Mouse (Mus musculus) limb, embryonic 10.5 days (tissue): Measurements from ENCODE around the gene Spata18. TPM values are rescaled to one million over a fixed set of nuclear protein-coding genes. Genes with fewer than 3 reads are reported as not detected.

Experiments used
- DNase-seq: peaks from one replicate; pipeline ENCODE4 v3.0.0-alpha.2; 2017; ENCODE audit warnings: low spot score
- H3K27ac ChIP-seq: fragments of 300-500 bp; sonication (generic); 2 replicates; pipeline ENCODE4 v1.5.1; 2016; ENCODE audit warnings: mild to moderate bottlenecking
- H3K27me3 ChIP-seq: fragments of 300-500 bp; sonication (generic); 2 replicates; pipeline ENCODE4 v1.6.1; 2016; ENCODE audit warnings: low read depth, mild to moderate bottlenecking; ENCODE audit not compliant: poor library complexity, severe bottlenecking
- H3K36me3 ChIP-seq: fragments of 300-500 bp; sonication (generic); 2 replicates; pipeline ENCODE4 v1.6.1; 2016; ENCODE audit warnings: mild to moderate bottlenecking, moderate library complexity
- H3K4me1 ChIP-seq: fragments of 300-500 bp; sonication (generic); 2 replicates; pipeline ENCODE4 v1.6.1; 2016
- H3K4me3 ChIP-seq: fragments of 300-500 bp; sonication (generic); 2 replicates; pipeline ENCODE4 v1.5.1; 2016; ENCODE audit warnings: mild to moderate bottlenecking, moderate library complexity
- H3K9me3 ChIP-seq: fragments of 300-500 bp; sonication (generic); replicated peaks from 2 replicates; pipeline ENCODE4 v1.6.1; 2016; ENCODE audit warnings: mild to moderate bottlenecking
- WGBS: fragments of 180-500 bp; shearing (Covaris S2); methylation state at CpG from one replicate; pipeline ENCODE4 v1.1.7; 2016; 5-methylcytosine and 5-hydroxymethylcytosine counted together
- polyA plus RNA-seq: library from polyadenylated mRNA; unstranded; fragments of >200 nt; fragmentation: Nextera tagmentation; extraction: Ambion mirVana; gene quantifications from 2 replicates; pipeline ENCODE4 v1.2.1, GENCODE M21; 2016

Gene Spata18
- polyA plus RNA-seq, 1 experiment from 2014 or later, result 2.1 TPM

- H3K9me3 ChIP-seq, result peaks cover 5% of the 10 kb centered on the region; the same call in 1 of the 2 replicates
- DNase-seq, result no peak
- no peak overlapping the region for H3K4me3 ChIP-seq
- no peak overlapping the region for H3K27ac ChIP-seq
- peaks cover 25% of the 10 kb centered on the region for H3K36me3 ChIP-seq
- WGBS, result 85% methylated on average over 10 of the region's 10 CpGs
- no peaks in the 10 kb centered on the region for H3K4me1 ChIP-seq
- H3K27me3 ChIP-seq, result no peaks in the 10 kb centered on the region
Observed at GRCm38 (mm10) chr5:73631001-73631558, 20.1 kb upstream of the Spata18 start.

GRCm38 (mm10) chr5:73632291-73632690 lies 18.9 kb upstream of the Spata18 start, which contains the start of gene Lrrc66:
Lrrc66 (minus strand) TSS chr5:73632526.
- Histone ChIP-seq H3K4me3 (no peak within 1 kb of the TSS), H3K4me1 (0 out of 2 replicates have a peak, but pooled peaks cover 1% of the 10 kb centered on the region), H3K9me3 (peaks cover 5% of the 10 kb centered on the region; the same call in 1 of the 2 replicates), H3K36me3 (peaks cover 36% of the 10 kb centered on the region), H3K27me3 (no peaks in the 10 kb centered on the region), H3K27ac (no peak within 1 kb of the TSS)
- 75% methylated on average over 8 of the region's 8 CpGs for WGBS
- DNase-seq, result no peak

- 67% methylated on average over 8 of the region's 8 CpGs for WGBS
- peak; percentile 71 for DNase-seq
- 0 out of 2 replicates have a peak, but pooled peaks cover 3% of the 10 kb centered on the region for H3K4me1 ChIP-seq
- H3K27ac ChIP-seq, result no peak overlapping the region
- H3K27me3 ChIP-seq, result no peaks in the 10 kb centered on the region
- H3K4me3 ChIP-seq, result no peak overlapping the region
- peaks cover 39% of the 10 kb centered on the region for H3K36me3 ChIP-seq
- H3K9me3 ChIP-seq, result peaks cover 5% of the 10 kb centered on the region; the same call in 1 of the 2 replicates
Observed at GRCm38 (mm10) chr5:73633141-73633540, 18.0 kb upstream of the Spata18 start.

GRCm38 (mm10) chr5:73637337-73638107 lies 13.7 kb upstream of the Spata18 start:
- Histone ChIP-seq H3K9me3 (peaks cover 5% of the 10 kb centered on the region; the same call in 1 of the 2 replicates), H3K4me1 (0 out of 2 replicates have a peak, but pooled peaks cover 3% of the 10 kb centered on the region), H3K36me3 (peaks cover 69% of the 10 kb centered on the region), H3K27ac (no peak overlapping the region), H3K4me3 (no peak overlapping the region), H3K27me3 (no peaks in the 10 kb centered on the region)
- no peak for DNase-seq
- 44% methylated on average over 8 of the region's 8 CpGs for WGBS

GRCm38 (mm10) chr5:73641058-73641457 lies 10.1 kb upstream of the Spata18 start:
- no peak overlapping the region for H3K4me3 ChIP-seq
- H3K36me3 ChIP-seq, result peaks cover 54% of the 10 kb centered on the region
- no peaks in the 10 kb centered on the region for H3K9me3 ChIP-seq
- WGBS, result 94% methylated on average over 3 of the region's 3 CpGs
- DNase-seq, result no peak
- H3K27ac ChIP-seq, result no peak overlapping the region
- H3K4me1 ChIP-seq, result 0 out of 2 replicates have a peak, but pooled peaks cover 4% of the 10 kb centered on the region
- H3K27me3 ChIP-seq, result no peaks in the 10 kb centered on the region

GRCm38 (mm10) chr5:73642091-73642490 lies 9.1 kb upstream of the Spata18 start:
- H3K27ac ChIP-seq, result no peak overlapping the region
- DNase-seq, result peak; percentile 55
- no peak overlapping the region for H3K4me3 ChIP-seq
- no peaks in the 10 kb centered on the region for H3K27me3 ChIP-seq
- 78% methylated on average over 4 of the region's 4 CpGs for WGBS
- peaks cover 44% of the 10 kb centered on the region for H3K36me3 ChIP-seq
- peaks cover 15% of the 10 kb centered on the region for H3K4me1 ChIP-seq
- no peaks in the 10 kb centered on the region for H3K9me3 ChIP-seq

- Histone ChIP-seq H3K4me1 (peaks cover 57% of the 10 kb centered on the region), H3K4me3 (peak within 1 kb of the TSS; percentile 92), H3K9me3 (no peaks in the 10 kb centered on the region), H3K27ac (peak within 1 kb of the TSS; percentile 91), H3K36me3 (peaks cover 10% of the 10 kb centered on the region), H3K27me3 (peaks cover 46% of the 10 kb centered on the region)
- under 1% methylated on average over 62 of the region's 62 CpGs for WGBS
- DNase-seq, result peak; percentile 92
Observed at GRCm38 (mm10) chr5:73647261-73647900, 3.8 kb upstream of the Spata18 start, which contains the start of gene Sgcb. Sgcb (minus strand) TSS chr5:73647790.

GRCm38 (mm10) chr5:73650365-73650964 lies 714 bp upstream of the Spata18 start:
- H3K27me3 ChIP-seq, result peaks cover 59% of the 10 kb centered on the region
- no peaks in the 10 kb centered on the region for H3K36me3 ChIP-seq
- peaks cover 65% of the 10 kb centered on the region for H3K4me1 ChIP-seq
- no peaks in the 10 kb centered on the region for H3K9me3 ChIP-seq
- peak overlapping the region; percentile 59 for H3K4me3 ChIP-seq
- WGBS, result 1% methylated on average over 15 of the region's 15 CpGs
- H3K27ac ChIP-seq, result peak overlapping the region; percentile 53; the same call in 1 of the 2 replicates
- DNase-seq, result peak; percentile 53

GRCm38 (mm10) chr5:73651855-73652201 lies 649 bp downstream of the Spata18 start:
- no peak for DNase-seq
- Histone ChIP-seq H3K36me3 (no peaks in the 10 kb centered on the region), H3K27ac (peak overlapping the region; percentile 53), H3K9me3 (no peaks in the 10 kb centered on the region), H3K4me3 (peak overlapping the region; percentile 59), H3K4me1 (peaks cover 56% of the 10 kb centered on the region), H3K27me3 (peaks cover 59% of the 10 kb centered on the region)
- under 1% methylated on average over 4 of the region's 4 CpGs for WGBS

GRCm38 (mm10) chr5:73666695-73667094 lies 15.5 kb downstream of the Spata18 start:
- 89% methylated on average over 2 of the region's 2 CpGs for WGBS
- no peak for DNase-seq
- H3K36me3 ChIP-seq, result no peaks in the 10 kb centered on the region
- no peaks in the 10 kb centered on the region for H3K9me3 ChIP-seq
- peaks cover 5% of the 10 kb centered on the region; the same call in 1 of the 2 replicates for H3K27me3 ChIP-seq
- H3K4me3 ChIP-seq, result no peak overlapping the region
- no peak overlapping the region for H3K27ac ChIP-seq
- no peaks in the 10 kb centered on the region for H3K4me1 ChIP-seq

GRCm38 (mm10) chr5:73667877-73668276 lies 16.7 kb downstream of the Spata18 start:
- no peak for DNase-seq
- Histone ChIP-seq H3K36me3 (no peaks in the 10 kb centered on the region), H3K4me1 (no peaks in the 10 kb centered on the region), H3K9me3 (no peaks in the 10 kb centered on the region), H3K27me3 (peaks cover 5% of the 10 kb centered on the region; the same call in 1 of the 2 replicates), H3K27ac (no peak overlapping the region), H3K4me3 (no peak overlapping the region)
- WGBS, result 88% methylated on average over 2 of the region's 2 CpGs

- Histone ChIP-seq H3K27me3 (peaks cover 5% of the 10 kb centered on the region; the same call in 1 of the 2 replicates), H3K4me1 (no peaks in the 10 kb centered on the region), H3K4me3 (0 out of 2 replicates have a peak overlapping the region, but pooled peaks have one; percentile 17), H3K36me3 (no peaks in the 10 kb centered on the region), H3K9me3 (no peaks in the 10 kb centered on the region), H3K27ac (no peak overlapping the region)
- DNase-seq, result no peak
- 52% methylated on average over 26 of the region's 26 CpGs for WGBS
Observed at GRCm38 (mm10) chr5:73669386-73669785, 18.2 kb downstream of the Spata18 start.
